Mouse (Mus musculus) CD4-positive, CD25-positive, alpha-beta regulatory T cell, adult 4 months (primary cell): Measurements from ENCODE around the gene Armh1. TPM values are rescaled to one million over a fixed set of nuclear protein-coding genes. Genes with fewer than 3 reads are reported as not detected.

Source experiments
- ATAC-seq: one replicate; pipeline ENCODE4 v1.8.0; 2017
- polyA plus RNA-seq, 2 experiments: library from polyadenylated mRNA; unstranded; fragments of 100-300 nt; shearing (Covaris generic); gene quantifications; one replicate each; pipeline ENCODE4 v1.2.1; 2017

Gene Armh1
- polyA plus RNA-seq: not detected

- peak; percentile 99 for ATAC-seq
These were observed at the start of gene Armh1, which contains the start of gene Tmem53 for GRCm38 (mm10) chr4:117251801-117252316. Gene Armh1, minus strand, starts transcription at chr4:117252125. Gene Tmem53, plus strand, starts transcription at chr4:117251951.

GRCm38 (mm10) chr4:117299921-117300320, 48.0 kb upstream of the Armh1 start:
- ATAC-seq: no peak

GRCm38 (mm10) chr4:117297819-117298218, 45.9 kb upstream of the Armh1 start:
- no peak for ATAC-seq

GRCm38 (mm10) chr4:117296849-117297593, 45.1 kb upstream of the Armh1 start:
- no peak for ATAC-seq

GRCm38 (mm10) chr4:117291696-117292095, 39.8 kb upstream of the Armh1 start:
- ATAC-seq: no peak

- peak; percentile 81 for ATAC-seq
These were observed 37.2 kb upstream of the Armh1 start for GRCm38 (mm10) chr4:117288927-117289801.

GRCm38 (mm10) chr4:117288277-117288926, 36.5 kb upstream of the Armh1 start:
- no peak for ATAC-seq

- ATAC-seq: no peak
These were observed 32.4 kb upstream of the Armh1 start for GRCm38 (mm10) chr4:117284363-117284762.

- ATAC-seq: no peak
These were observed 31.6 kb upstream of the Armh1 start for GRCm38 (mm10) chr4:117283271-117284191.

GRCm38 (mm10) chr4:117281090-117281845, 29.3 kb upstream of the Armh1 start:
- ATAC-seq: no peak

- no peak for ATAC-seq
These were observed 28.5 kb upstream of the Armh1 start for GRCm38 (mm10) chr4:117280397-117280930.

GRCm38 (mm10) chr4:117279253-117279642, 27.3 kb upstream of the Armh1 start:
- no peak for ATAC-seq

GRCm38 (mm10) chr4:117278381-117279252, 26.7 kb upstream of the Armh1 start:
- ATAC-seq: no peak

GRCm38 (mm10) chr4:117277687-117278086, 25.8 kb upstream of the Armh1 start:
- no peak for ATAC-seq

GRCm38 (mm10) chr4:117277021-117277420, 25.1 kb upstream of the Armh1 start:
- ATAC-seq: no peak

- ATAC-seq: no peak
These were observed 24.4 kb upstream of the Armh1 start for GRCm38 (mm10) chr4:117276281-117276711.

GRCm38 (mm10) chr4:117274720-117275119, 22.8 kb upstream of the Armh1 start:
- ATAC-seq: no peak

- no peak for ATAC-seq
These were observed 20.5 kb upstream of the Armh1 start for GRCm38 (mm10) chr4:117272459-117272858.

GRCm38 (mm10) chr4:117270278-117270677, 18.4 kb upstream of the Armh1 start:
- peak; percentile 76 for ATAC-seq
